Mouse (Mus musculus) retina, adult 2 months (tissue): ENCODE measurements at regions not wholly inside any gene's neighbourhood (a gene's known extent, or its start where the extent isn't known, plus 50 kb on each side); places are given as distances from the start of the nearest gene placed in this dataset.

Experiments
- DNase-seq: peaks from one replicate; pipeline ENCODE4 v3.0.0-alpha.2; 2012; ENCODE audit warnings: low read depth, low spot score

GRCm38 (mm10) chr13:85639376-85640229 lies 350.7 kb upstream of the Rasa1 start:
- DNase-seq, result peak; percentile 15

GRCm38 (mm10) chr13:85629506-85630175 lies 340.7 kb upstream of the Rasa1 start:
- peak; percentile 11 for DNase-seq
